Mouse (Mus musculus) liver, adult 2 months (tissue): Measurements from ENCODE around the gene Gmpr. TPM values are rescaled to one million over a fixed set of nuclear protein-coding genes. Genes with fewer than 3 reads are reported as not detected.
"Not testable (repeated sequence)": the region's sequence is repeated elsewhere in the genome, so short reads cannot be mapped to it uniquely, and the experiment has no call there.

Experiments used
- DNase-seq: peaks from one replicate; pipeline ENCODE4 v3.0.0-alpha.2; 2011; ENCODE audit warnings: low read depth, low spot score; ENCODE audit errors: extremely low read depth
- H3K27ac ChIP-seq: fragments of 200-500 bp; replicated peaks from 2 replicates; pipeline ENCODE4 v1.5.1; 2012; ENCODE audit warnings: low read depth, mild to moderate bottlenecking, control low read depth, inconsistent platforms, low read length; ENCODE audit not compliant: insufficient read depth
- H3K27me3 ChIP-seq: fragments of 200-500 bp; 2 replicates; pipeline ENCODE4 v1.6.1; 2012; ENCODE audit warnings: mild to moderate bottlenecking, moderate library complexity, low read length, inconsistent platforms; ENCODE audit not compliant: control insufficient read depth, insufficient read depth
- H3K36me3 ChIP-seq: fragments of 200-500 bp; 2 replicates; pipeline ENCODE4 v1.6.1; 2012; ENCODE audit warnings: low read length, inconsistent platforms; ENCODE audit not compliant: control insufficient read depth, insufficient read depth
- H3K4me1 ChIP-seq: fragments of 200-500 bp; 2 replicates; pipeline ENCODE4 v1.6.1; 2011; ENCODE audit warnings: low read length; ENCODE audit not compliant: control insufficient read depth, insufficient read depth
- H3K4me3 ChIP-seq: fragments of 200-500 bp; 2 replicates; pipeline ENCODE4 v1.5.1; 2011; ENCODE audit warnings: low read depth, mild to moderate bottlenecking, control low read depth, low read length, moderate library complexity; ENCODE audit not compliant: insufficient read depth
- H3K79me2 ChIP-seq: fragments of 200-500 bp; 2 replicates; pipeline ENCODE4 v1.6.1; 2012; ENCODE audit warnings: inconsistent platforms, mild to moderate bottlenecking, low read length, moderate library complexity; ENCODE audit not compliant: control insufficient read depth, insufficient read depth
- H3K9ac ChIP-seq: fragments of 200-500 bp; 2 replicates; pipeline ENCODE4 v1.6.1; 2012; ENCODE audit warnings: low read depth, mild to moderate bottlenecking, control low read depth, inconsistent platforms, low read length
- CTCF ChIP-seq: fragments of 200-500 bp; IDR thresholded peaks from 2 replicates; pipeline ENCODE4 v1.5.1; 2011; ENCODE audit warnings: low read depth, low read length, control low read depth
- POLR2A ChIP-seq: fragments of 200-500 bp; IDR thresholded peaks from 2 replicates; pipeline ENCODE4 v1.6.1; 2011; ENCODE audit warnings: low read length, control low read depth; ENCODE audit not compliant: insufficient read depth; ENCODE audit errors: extremely low read depth
- WGBS: fragments of 180-500 bp; shearing (Covaris S2); methylation state at CpG from one replicate; pipeline ENCODE4 v1.1.7; 2018; 5-methylcytosine and 5-hydroxymethylcytosine counted together
- polyA plus RNA-seq: library from polyadenylated mRNA; depleted of rRNA; stranded (reverse); fragments of >200 nt; gene quantifications from 2 replicates; pipeline ENCODE4 v1.2.3, GENCODE M21; 2012
- total RNA-seq: library from RNA; depleted of rRNA; stranded (reverse); fragments of >200 nt; gene quantifications from 2 replicates; pipeline ENCODE4 v1.2.3, GENCODE M21; 2014

Gmpr gene
- total and polyA plus RNA-seq, 2 experiments, result 1.1 to 2.2 TPM

DNA sequence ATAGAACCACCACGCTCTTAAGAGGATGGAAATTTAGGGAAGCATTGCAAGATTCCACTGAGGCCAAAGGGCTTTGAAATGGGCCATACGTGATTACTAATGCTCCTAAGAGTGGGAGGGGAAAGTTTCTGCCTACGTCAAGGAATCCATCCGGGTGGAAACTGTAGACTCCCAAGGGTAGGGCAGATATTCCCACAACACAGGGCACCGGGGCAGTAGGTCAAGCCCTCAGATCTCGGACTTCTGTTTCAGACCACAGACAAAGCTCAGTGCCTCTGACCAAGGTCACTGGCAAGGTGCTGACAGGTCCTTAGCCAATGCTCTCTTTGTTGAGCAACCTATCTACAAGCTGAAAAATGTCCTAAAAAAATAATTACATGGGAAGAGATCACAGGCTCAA lies 27.3 kb upstream of the Gmpr start:
- Histone ChIP-seq H3K27me3 (no peaks in the 10 kb centered on the region), H3K4me3 (no peak overlapping the region), H3K36me3 (no peaks in the 10 kb centered on the region), H3K4me1 (no peaks in the 10 kb centered on the region), H3K27ac (no peak overlapping the region), H3K79me2 (no peaks in the 10 kb centered on the region), H3K9ac (no peak overlapping the region)
- WGBS, result 70% methylated on average over 6 of the region's 6 CpGs
- TF ChIP-seq CTCF (no peak), POLR2A (no peak)
- DNase-seq, result no peak

DNA sequence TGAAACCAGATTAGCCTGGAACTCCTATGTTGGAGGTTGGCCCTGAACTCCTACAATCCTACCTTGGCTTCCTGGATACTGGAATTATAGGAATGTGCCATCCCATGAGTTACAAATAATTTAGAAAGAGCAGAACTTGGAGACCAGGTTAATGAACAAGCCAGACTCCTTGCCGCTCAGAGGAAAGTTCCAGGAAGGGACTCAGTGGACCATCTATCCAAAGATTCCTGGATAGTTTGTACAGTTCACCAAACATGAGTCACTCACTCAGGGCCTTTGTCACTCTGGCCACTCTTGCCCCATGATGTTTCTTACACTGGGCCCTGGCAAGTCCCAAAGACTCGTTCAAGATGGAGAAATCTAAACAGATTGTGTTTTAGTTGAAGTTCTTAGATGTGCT lies 24.0 kb upstream of the Gmpr start:
- no peak overlapping the region for H3K27ac ChIP-seq
- DNase-seq, result no peak
- 96% methylated on average over 2 of the region's 2 CpGs for WGBS
- H3K27me3 ChIP-seq, result no peaks in the 10 kb centered on the region
- no peaks in the 10 kb centered on the region for H3K4me1 ChIP-seq
- H3K36me3 ChIP-seq, result no peaks in the 10 kb centered on the region
- H3K9ac ChIP-seq, result no peak overlapping the region
- H3K79me2 ChIP-seq, result no peaks in the 10 kb centered on the region
- H3K4me3 ChIP-seq, result no peak overlapping the region
- TF ChIP-seq POLR2A, result no peak
- TF ChIP-seq CTCF, result no peak

DNA sequence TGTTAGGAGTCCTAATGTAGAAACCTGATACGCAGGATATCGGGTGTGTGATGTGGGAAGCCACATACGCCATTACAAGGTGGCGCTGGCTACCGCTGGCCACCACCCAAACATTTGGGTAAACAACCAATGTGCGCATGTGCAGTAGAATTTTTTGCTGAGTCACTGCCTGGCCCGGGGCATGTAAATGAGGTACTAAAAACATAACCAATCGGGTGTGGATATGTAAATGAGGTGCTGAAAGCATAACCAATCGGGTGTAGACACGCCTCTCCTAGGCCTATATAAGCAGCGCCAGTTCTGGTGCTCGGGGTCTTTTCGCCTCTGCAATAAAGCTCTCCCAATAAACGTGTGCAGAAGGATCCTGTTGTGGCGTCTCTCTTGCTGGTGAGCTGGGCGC lies 23.3 kb upstream of the Gmpr start:
- H3K79me2 ChIP-seq, H3K4me3 ChIP-seq, H3K27ac ChIP-seq, H3K27me3 ChIP-seq, DNase-seq, H3K36me3 ChIP-seq, H3K4me1 ChIP-seq, H3K9ac ChIP-seq: not testable (repeated sequence)
- 98% methylated on average over 16 of the region's 16 CpGs for WGBS

DNA sequence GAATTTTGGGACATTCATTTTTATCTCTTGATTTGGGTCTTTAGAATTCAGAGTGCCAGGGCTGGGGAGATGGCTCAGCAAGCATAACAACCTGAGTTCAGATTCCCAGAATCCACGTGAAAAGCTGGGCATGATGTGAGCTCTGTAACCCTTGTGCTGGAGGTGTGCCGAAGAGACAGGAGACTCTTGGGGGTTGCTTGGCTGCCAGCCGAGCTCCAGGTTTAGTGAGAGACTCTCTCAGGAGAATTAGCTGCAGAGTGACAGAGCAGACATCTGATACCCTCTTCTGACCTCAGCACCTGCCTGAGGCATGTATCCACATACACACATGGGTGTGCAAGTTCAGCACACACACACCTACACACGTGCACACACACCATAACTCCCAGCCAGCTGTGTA lies 21.6 kb upstream of the Gmpr start:
- DNase-seq, result no peak
- H3K27me3 ChIP-seq, result no peaks in the 10 kb centered on the region
- no peaks in the 10 kb centered on the region for H3K4me1 ChIP-seq
- no peaks in the 10 kb centered on the region for H3K79me2 ChIP-seq
- H3K4me3 ChIP-seq, result no peak overlapping the region
- no peak for TF ChIP-seq POLR2A
- no peak for TF ChIP-seq CTCF
- H3K27ac ChIP-seq, result no peak overlapping the region
- H3K36me3 ChIP-seq, result no peaks in the 10 kb centered on the region
- 82% methylated on average over 4 of the region's 4 CpGs for WGBS
- no peak overlapping the region for H3K9ac ChIP-seq

DNA sequence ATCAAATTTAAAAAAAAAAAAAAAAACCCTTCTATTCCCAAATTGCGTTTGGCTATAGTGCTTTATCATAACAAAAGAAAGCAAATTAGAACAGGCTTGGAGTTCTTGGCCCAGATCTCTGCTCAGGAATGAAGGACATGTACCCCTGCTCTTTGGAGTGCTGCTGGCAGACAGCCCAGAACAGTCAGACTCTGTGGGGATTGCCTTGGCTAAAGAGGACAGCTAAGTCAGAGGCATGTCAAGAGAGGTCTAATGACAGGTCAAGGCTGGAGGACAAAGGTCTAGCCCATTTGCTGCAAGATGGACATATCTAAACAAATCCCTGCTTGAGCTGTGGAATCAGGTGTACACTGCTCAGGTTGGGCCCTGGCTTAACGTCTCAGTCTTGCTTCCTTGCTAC lies 20.6 kb upstream of the Gmpr start:
- no peaks in the 10 kb centered on the region for H3K27me3 ChIP-seq
- no peaks in the 10 kb centered on the region for H3K4me1 ChIP-seq
- no peak overlapping the region for H3K4me3 ChIP-seq
- TF ChIP-seq CTCF, result no peak
- TF ChIP-seq POLR2A, result no peak
- WGBS, result 53% methylated on average over 2 of the region's 2 CpGs
- peak; percentile 45 for DNase-seq
- no peaks in the 10 kb centered on the region for H3K79me2 ChIP-seq
- H3K36me3 ChIP-seq, result no peaks in the 10 kb centered on the region
- no peak overlapping the region for H3K9ac ChIP-seq
- H3K27ac ChIP-seq, result no peak overlapping the region

DNA sequence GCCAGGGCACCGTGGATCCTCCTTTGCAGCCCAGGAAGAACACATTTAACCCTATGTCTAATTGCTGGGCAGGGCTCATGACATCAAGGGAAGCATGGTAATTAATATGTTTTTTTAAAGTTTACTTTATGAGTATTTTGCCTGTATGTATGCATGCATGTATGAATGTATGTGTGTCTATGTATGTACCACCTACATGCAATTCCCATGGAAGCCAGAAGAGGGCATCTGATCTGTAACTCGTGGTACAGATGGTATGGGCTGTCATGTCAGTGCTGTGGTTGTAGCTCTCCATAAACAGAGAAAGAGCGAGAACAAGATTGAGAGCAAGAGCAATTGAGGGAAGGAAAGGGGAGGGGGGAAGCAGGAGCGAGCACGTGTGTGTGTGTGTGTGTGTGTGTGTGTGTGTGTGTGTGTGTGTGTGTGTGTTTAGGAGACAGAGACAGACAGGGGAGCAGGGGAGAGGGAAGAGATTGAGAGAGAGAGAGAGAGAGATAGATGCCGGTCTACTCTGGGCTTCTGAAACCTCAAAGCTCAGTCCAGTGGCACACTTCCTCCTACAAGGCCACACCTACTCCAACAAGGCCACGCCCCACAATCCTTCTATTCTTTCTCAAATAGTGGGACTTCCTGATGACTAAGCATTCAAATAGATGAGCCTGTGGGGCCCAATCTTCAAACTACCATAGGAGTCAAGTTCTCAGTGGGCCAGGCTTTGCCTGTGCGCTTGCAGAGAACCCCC lies 15.1 kb upstream of the Gmpr start:
- DNase-seq, result no peak
- Histone ChIP-seq H3K79me2 (no peaks in the 10 kb centered on the region), H3K9ac (no peak overlapping the region), H3K4me3 (no peak overlapping the region), H3K27me3 (no peaks in the 10 kb centered on the region), H3K4me1 (no peaks in the 10 kb centered on the region), H3K36me3 (no peaks in the 10 kb centered on the region), H3K27ac (no peak overlapping the region)
- TF ChIP-seq CTCF (no peak), POLR2A (no peak)
- WGBS, result 88% methylated on average over 8 of the region's 8 CpGs
